Mouse (Mus musculus) liver, embryonic 14.5 days (tissue): ENCODE results near the gene 1700003F12Rik. TPM values are rescaled to one million over a fixed set of nuclear protein-coding genes. Genes with fewer than 3 reads are reported as not detected.

Experiments used
- ATAC-seq: fragments of 200-750 bp; cut with Nextera tagmentation; 2 replicates; pipeline ENCODE4 v1.8.0; 2017; ENCODE audit warnings: moderate number of reproducible peaks, mild to moderate bottlenecking, moderate library complexity; ENCODE audit not compliant: insufficient read depth
- DNase-seq, 3 experiments: peaks; one replicate each; pipeline ENCODE4 v3.0.0-alpha.2; 2012 to 2013; ENCODE audit warnings: low read depth in 3 of 3, low spot score in 3 of 3
- H3K27ac ChIP-seq: fragments of 300-500 bp; sonication (generic); 2 replicates; pipeline ENCODE4 v1.5.1; 2014; ENCODE audit warnings: moderate library complexity, mild to moderate bottlenecking, control low read depth, inconsistent platforms
- H3K27me3 ChIP-seq: fragments of 300-500 bp; sonication (generic); 2 replicates; pipeline ENCODE4 v1.6.1; 2014; ENCODE audit warnings: mild to moderate bottlenecking, low read length, moderate library complexity; ENCODE audit not compliant: control insufficient read depth, insufficient read depth
- H3K36me3 ChIP-seq: fragments of 300-500 bp; sonication (generic); replicated peaks from 2 replicates; pipeline ENCODE4 v1.6.1; 2014; ENCODE audit warnings: low read depth; ENCODE audit not compliant: control insufficient read depth, insufficient read depth
- H3K4me1 ChIP-seq, 2 experiments: fragments of 200-500 bp in 1 of 2; fragments of 300-500 bp in 1 of 2; sonication (generic) in 1 of 2; replicated peaks; 2 replicates each; pipeline ENCODE4 v1.6.1; 2012 to 2014; ENCODE audit warnings: antibody characterized with exemption in 1 of 2, inconsistent platforms in 1 of 2, low read length in 1 of 2; ENCODE audit not compliant: control insufficient read depth in 2 of 2, insufficient read depth in 2 of 2
- H3K4me2 ChIP-seq: fragments of 300-500 bp; sonication (generic); 2 replicates; pipeline ENCODE4 v1.6.1; 2014; ENCODE audit warnings: low read depth, mild to moderate bottlenecking, control low read depth, moderate library complexity
- H3K4me3 ChIP-seq, 2 experiments: fragments of 200-500 bp in 1 of 2; fragments of 300-500 bp in 1 of 2; sonication (generic) in 1 of 2; 2 replicates each; pipeline ENCODE4 v1.5.1; 2012 to 2014; ENCODE audit warnings: low read depth in 2 of 2, low read length in 2 of 2, mild to moderate bottlenecking in 2 of 2, control low read depth in 1 of 2, inconsistent platforms in 1 of 2, moderate library complexity in 1 of 2; ENCODE audit not compliant: insufficient read depth in 1 of 2
- H3K9ac ChIP-seq: fragments of 300-500 bp; sonication (generic); replicated peaks from 2 replicates; pipeline ENCODE4 v1.6.1; 2014; ENCODE audit warnings: mild to moderate bottlenecking, control low read depth, moderate library complexity
- H3K9me3 ChIP-seq: fragments of 300-500 bp; sonication (generic); 2 replicates; pipeline ENCODE4 v1.6.1; 2016; ENCODE audit warnings: low read length, mixed read lengths; ENCODE audit not compliant: control insufficient read depth
- CTCF ChIP-seq: IDR thresholded peaks from 2 replicates; pipeline ENCODE4 v1.5.1; 2016; ENCODE audit warnings: antibody characterized with exemption, low read depth, control low read depth
- EP300 ChIP-seq: IDR thresholded peaks from 2 replicates; pipeline ENCODE4 v1.6.1; 2016; ENCODE audit warnings: antibody characterized with exemption, low read depth
- WGBS: fragments of 180-500 bp; shearing (Covaris S2); extraction: QIAGEN DNeasy Blood & Tissue Kit; methylation state at CpG from one replicate; pipeline ENCODE4 v1.1.7; 2014; ENCODE audit not compliant: insufficient replicate concordance; 5-methylcytosine and 5-hydroxymethylcytosine counted together
- polyA plus RNA-seq, 2 experiments: library from polyadenylated mRNA; depleted of rRNA in 1 of 2; stranded (reverse) in 1 of 2; unstranded in 1 of 2; fragments of >200 nt; fragmentation: Nextera tagmentation in 1 of 2; extraction: Ambion mirVana in 1 of 2; gene quantifications; 2 replicates each; pipeline versions ENCODE4 v1.2.1 to v1.2.3; 2012 to 2014

Gene 1700003F12Rik
- polyA plus RNA-seq, 2 experiments: 1.1 to 1.3 TPM

- Histone ChIP-seq H3K4me2 (no peak overlapping the region), H3K27ac (no peak overlapping the region), H3K9me3 (no peaks in the 10 kb centered on the region), H3K27me3 (peaks cover 27% of the 10 kb centered on the region), H3K4me3 (no peak overlapping the region), H3K4me1 (peaks cover 2 to 3% of the 10 kb centered on the region in 2 experiments; a peak in 1 of 4 replicates), H3K9ac (no peak overlapping the region), H3K36me3 (no peaks in the 10 kb centered on the region)
- DNase-seq: no peak
- 40% methylated on average over 3 of the region's 3 CpGs for WGBS
- peak; percentile 22; the same call in 1 of the 2 replicates for ATAC-seq
- TF ChIP-seq EP300: no peak
- TF ChIP-seq CTCF: no peak
Measured at GRCm38 (mm10) chr2:154548688-154549087, 1.8 kb downstream of the 1700003F12Rik start.

- no peak; the same call in 1 of the 2 replicates for ATAC-seq
Measured at GRCm38 (mm10) chr2:154549127-154549885, 2.4 kb downstream of the 1700003F12Rik start.

DNA sequence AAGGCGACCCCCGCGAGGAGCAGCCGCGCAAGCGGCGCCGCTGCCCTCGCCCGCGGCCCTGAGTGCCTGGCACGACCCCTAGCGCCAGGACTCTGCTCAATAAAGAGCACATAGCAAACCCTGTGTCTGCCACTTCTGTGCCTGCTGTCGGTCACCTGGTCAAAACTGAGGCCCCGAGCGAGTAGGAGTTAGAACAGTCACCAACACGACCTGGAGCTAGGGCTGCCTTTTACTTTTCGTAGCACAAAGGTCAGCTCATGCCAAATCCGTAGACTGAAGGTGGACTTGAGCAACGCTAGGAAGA lies 3.0 kb downstream of the 1700003F12Rik start:
- H3K9me3 ChIP-seq: no peaks in the 10 kb centered on the region
- no peaks in the 10 kb centered on the region for H3K36me3 ChIP-seq
- ATAC-seq: no peak
- DNase-seq: no peak
- TF ChIP-seq CTCF (peak; percentile 8; the same call in 1 of the 2 replicates), EP300 (no peak)
- no peak overlapping the region for H3K9ac ChIP-seq
- peaks cover 2 to 3% of the 10 kb centered on the region in 2 experiments; a peak in 1 of 4 replicates for H3K4me1 ChIP-seq
- H3K27ac ChIP-seq: no peak overlapping the region
- H3K4me2 ChIP-seq: peak overlapping the region; percentile 68
- no peak overlapping the region for H3K4me3 ChIP-seq
- 14% methylated on average over 20 of the region's 20 CpGs for WGBS
- peaks cover 27% of the 10 kb centered on the region for H3K27me3 ChIP-seq

More at GRCm38 (mm10) chr2:154549127-154549885, 2.4 kb downstream of the 1700003F12Rik start:
- Histone ChIP-seq H3K9ac (no peak overlapping the region), H3K4me1 (peaks cover 2 to 3% of the 10 kb centered on the region in 2 experiments; a peak in 1 of 4 replicates), H3K4me3 (peak overlapping the region; percentile 1 to 29; a peak in 3 of 4 replicates), H3K9me3 (no peaks in the 10 kb centered on the region), H3K27me3 (peaks cover 27% of the 10 kb centered on the region), H3K27ac (no peak overlapping the region), H3K36me3 (no peaks in the 10 kb centered on the region), H3K4me2 (peak overlapping the region; percentile 68)
- 4% methylated on average over 48 of the region's 48 CpGs for WGBS
- no peak for DNase-seq
- TF ChIP-seq CTCF (no peak), EP300 (no peak)

DNA sequence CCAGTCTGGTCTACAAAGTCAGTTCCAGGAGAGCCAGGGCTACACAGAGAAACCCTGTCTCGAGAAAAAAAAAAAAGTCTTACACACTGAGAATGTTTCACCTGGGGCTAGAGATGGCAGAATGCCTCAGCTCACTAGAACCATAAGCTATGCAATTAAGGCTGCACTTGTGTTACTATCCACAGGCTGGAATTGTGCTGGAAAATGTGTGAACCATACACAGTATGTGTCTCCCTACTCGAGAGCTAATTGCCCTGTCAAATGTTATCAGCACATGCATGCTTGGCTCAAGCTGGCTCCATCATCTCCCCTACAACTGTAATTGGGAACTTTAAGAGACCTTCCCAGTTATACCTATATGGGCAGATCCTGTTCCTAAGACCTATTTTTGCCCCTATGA lies 4.1 kb downstream of the 1700003F12Rik start:
- no peak for DNase-seq
- Histone ChIP-seq H3K27ac (no peak overlapping the region), H3K9ac (no peak overlapping the region), H3K36me3 (no peaks in the 10 kb centered on the region), H3K4me2 (no peak overlapping the region), H3K4me3 (no peak overlapping the region), H3K9me3 (no peaks in the 10 kb centered on the region), H3K27me3 (peaks cover 27% of the 10 kb centered on the region), H3K4me1 (peaks cover 2 to 3% of the 10 kb centered on the region in 2 experiments; a peak in 1 of 4 replicates)
- TF ChIP-seq EP300: no peak
- TF ChIP-seq CTCF: no peak
- no peak for ATAC-seq
- WGBS: 50% methylated on average over 2 of the region's 2 CpGs

DNA sequence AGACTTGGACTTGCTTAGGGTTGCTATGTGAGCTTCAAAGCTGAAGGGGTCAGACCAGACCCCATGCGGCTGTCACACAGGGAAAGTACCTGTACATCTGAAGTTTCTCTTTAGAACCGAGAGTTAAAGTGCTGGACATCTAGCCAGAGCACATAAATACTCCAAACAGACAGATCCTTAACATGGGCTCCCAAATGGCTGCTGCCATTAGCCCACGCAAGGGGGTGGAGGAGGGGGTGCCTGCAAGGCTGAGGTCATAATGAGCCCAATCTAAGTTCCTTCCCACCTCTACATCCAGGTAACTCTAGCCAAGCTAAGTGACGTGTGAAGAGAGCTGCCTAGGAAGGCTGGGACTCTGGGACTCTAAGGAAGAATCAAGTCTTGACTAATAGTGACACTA lies 4.6 kb downstream of the 1700003F12Rik start, which contains the start of gene Actl10:
TSS of gene Actl10 (plus strand) at position 301 of the 400 bp plus-strand sequence.
- peak within 1 kb of the TSS; percentile 52 for H3K4me2 ChIP-seq
- 67% methylated on average over 4 of the region's 4 CpGs for WGBS
- no peak within 1 kb of the TSS for H3K27ac ChIP-seq
- ATAC-seq: no peak
- H3K36me3 ChIP-seq: no peaks in the 10 kb centered on the region
- peaks cover 2 to 3% of the 10 kb centered on the region in 2 experiments; a peak in 1 of 4 replicates for H3K4me1 ChIP-seq
- H3K9ac ChIP-seq: no peak within 1 kb of the TSS
- H3K9me3 ChIP-seq: no peaks in the 10 kb centered on the region
- peaks cover 27% of the 10 kb centered on the region for H3K27me3 ChIP-seq
- DNase-seq: no peak
- TF ChIP-seq CTCF (no peak), EP300 (no peak)
- H3K4me3 ChIP-seq: no peak within 1 kb of the TSS
